Mouse (Mus musculus) stomach, postnatal 0 days (tissue): ENCODE measurements around the gene Eif4ebp2. TPM values are rescaled to one million over a fixed set of nuclear protein-coding genes. Genes with fewer than 3 reads are reported as not detected.

Experiments
- ATAC-seq: fragments of 200-750 bp; cut with Nextera tagmentation; 2 replicates; pipeline ENCODE4 v1.8.0; 2017; ENCODE audit not compliant: low FRiP score, low TSS enrichment
- DNase-seq: peaks from one replicate; pipeline ENCODE4 v3.0.0-alpha.2; 2016; ENCODE audit warnings: low spot score
- H3K27ac ChIP-seq: fragments of 300-500 bp; sonication (generic); replicated peaks from 2 replicates; pipeline ENCODE4 v1.5.1; 2014; ENCODE audit warnings: mild to moderate bottlenecking, control low read depth
- H3K27me3 ChIP-seq: fragments of 300-500 bp; sonication (generic); 2 replicates; pipeline ENCODE4 v1.6.1; 2014; ENCODE audit warnings: low read length; ENCODE audit not compliant: control insufficient read depth, insufficient read depth
- H3K36me3 ChIP-seq: fragments of 300-500 bp; sonication (generic); 2 replicates; pipeline ENCODE4 v1.6.1; 2014; ENCODE audit warnings: low read length, mixed read lengths; ENCODE audit not compliant: control insufficient read depth, insufficient read depth
- H3K4me1 ChIP-seq: fragments of 300-500 bp; sonication (generic); replicated peaks from 2 replicates; pipeline ENCODE4 v1.6.1; 2014; ENCODE audit warnings: antibody characterized with exemption; ENCODE audit not compliant: control insufficient read depth, insufficient read depth
- H3K4me2 ChIP-seq: fragments of 300-500 bp; sonication (generic); replicated peaks from 2 replicates; pipeline ENCODE4 v1.6.1; 2014; ENCODE audit warnings: low read depth, mild to moderate bottlenecking, control low read depth, moderate library complexity
- H3K4me3 ChIP-seq: fragments of 300-500 bp; sonication (generic); 2 replicates; pipeline ENCODE4 v1.5.1; 2014; ENCODE audit warnings: low read depth, low read length, control low read depth
- H3K9ac ChIP-seq: fragments of 300-500 bp; sonication (generic); 2 replicates; pipeline ENCODE4 v1.6.1; 2014; ENCODE audit warnings: mild to moderate bottlenecking, low read length, control low read depth, mixed read lengths
- H3K9me3 ChIP-seq: fragments of 300-500 bp; sonication (generic); 2 replicates; pipeline ENCODE4 v1.6.1; 2016; ENCODE audit warnings: low read length; ENCODE audit not compliant: control insufficient read depth
- CTCF ChIP-seq: IDR thresholded peaks from 2 replicates; pipeline ENCODE4 v1.5.1; 2016; ENCODE audit warnings: antibody characterized with exemption, low read depth, mild to moderate bottlenecking, moderate library complexity
- EP300 ChIP-seq: optimal IDR thresholded peaks from 2 replicates; pipeline ENCODE3; 2016; ENCODE audit warnings: antibody characterized with exemption
- WGBS: fragments of 180-500 bp; shearing (Covaris S2); extraction: QIAGEN DNeasy Blood & Tissue Kit; methylation state at CpG from one replicate; pipeline ENCODE4 v1.1.7; 2014; 5-methylcytosine and 5-hydroxymethylcytosine counted together
- polyA plus RNA-seq: library from polyadenylated mRNA; unstranded; fragments of >200 nt; fragmentation: Nextera tagmentation; extraction: Ambion mirVana; gene quantifications from 2 replicates; pipeline ENCODE4 v1.2.1, GENCODE M21; 2015

Eif4ebp2 gene
- polyA plus RNA-seq, 1 experiment from 2014 or later: 47.7 TPM

GRCm38 (mm10) chr10:61379340-61380040 lies 73.0 kb downstream of the Eif4ebp2 start:
- Histone ChIP-seq H3K4me1 (peaks cover 12% of the 10 kb centered on the region), H3K36me3 (no peaks in the 10 kb centered on the region; the same call in 1 of the 2 replicates), H3K27me3 (no peaks in the 10 kb centered on the region), H3K9ac (no peak overlapping the region), H3K4me2 (peak overlapping the region; percentile 31; the same call in 1 of the 2 replicates), H3K9me3 (no peaks in the 10 kb centered on the region), H3K4me3 (no peak overlapping the region), H3K27ac (peak overlapping the region; percentile 49; the same call in 1 of the 2 replicates)
- 90% methylated on average over 13 of the region's 13 CpGs for WGBS
- TF ChIP-seq EP300 (no peak), CTCF (no peak)
- DNase-seq: no peak
- no peak for ATAC-seq

DNA sequence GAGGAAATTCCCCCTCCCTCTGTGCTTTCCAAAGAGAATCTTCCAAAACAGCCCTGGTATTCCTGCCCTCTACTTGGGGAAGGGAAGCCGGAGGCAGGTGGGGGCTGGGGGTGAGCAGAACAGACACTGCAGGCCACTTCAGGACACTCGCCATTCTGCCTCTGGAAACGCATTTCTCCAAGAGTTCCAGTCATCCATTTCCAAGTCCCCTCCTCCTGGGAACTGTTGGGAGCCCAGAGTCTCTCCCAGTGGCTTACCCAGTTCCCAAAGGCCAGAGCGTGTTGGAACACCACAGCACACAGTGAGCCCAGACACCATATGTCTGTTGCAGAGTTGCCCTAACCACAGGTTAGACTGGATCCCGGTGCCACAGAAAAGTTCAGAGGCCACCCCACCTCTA lies 73.8 kb downstream of the Eif4ebp2 start:
- H3K27me3 ChIP-seq: no peaks in the 10 kb centered on the region
- ATAC-seq (no peak), DNase-seq (no peak)
- no peaks in the 10 kb centered on the region for H3K9me3 ChIP-seq
- WGBS: 65% methylated on average over 5 of the region's 5 CpGs
- peaks cover 10% of the 10 kb centered on the region for H3K4me1 ChIP-seq
- TF ChIP-seq EP300: no peak
- no peak for TF ChIP-seq CTCF
- no peak overlapping the region for H3K4me3 ChIP-seq
- no peaks in the 10 kb centered on the region; the same call in 1 of the 2 replicates for H3K36me3 ChIP-seq
- H3K27ac ChIP-seq: no peak overlapping the region
- H3K4me2 ChIP-seq: no peak overlapping the region
- no peak overlapping the region for H3K9ac ChIP-seq

Other genes with a start within 250 kb of the Eif4ebp2 start
- 1.1 TPM in 2 replicates for gene Adamts14, start 179.2 kb downstream of the Eif4ebp2 start, polyA plus RNA-seq
- gene Prf1, start 154.8 kb downstream of the Eif4ebp2 start, polyA plus RNA-seq: 0.05 TPM in 1 of 2 replicates, not detected in the other
- 5.6 and 5.7 TPM in 2 replicates for gene Pald1, start 69.1 kb downstream of the Eif4ebp2 start, polyA plus RNA-seq
- 0.05 TPM in 1 of 2 replicates, not detected in the other for gene Nodal, start 34.7 kb downstream of the Eif4ebp2 start, polyA plus RNA-seq
- gene Lrrc20, start 23.1 kb upstream of the Eif4ebp2 start, polyA plus RNA-seq: 6.7 and 7.3 TPM in 2 replicates
- gene Npffr1, start 142.8 kb upstream of the Eif4ebp2 start, polyA plus RNA-seq: 0.07 and 0.08 TPM in 2 replicates
- gene Ppa1, start 195.9 kb upstream of the Eif4ebp2 start, polyA plus RNA-seq: 117 and 124 TPM in 2 replicates
- gene Sar1a, start 227.6 kb upstream of the Eif4ebp2 start, polyA plus RNA-seq: 135 and 146 TPM in 2 replicates
- gene Tysnd1, start 242.9 kb upstream of the Eif4ebp2 start, polyA plus RNA-seq: 18.5 and 20.9 TPM in 2 replicates